Mouse (Mus musculus) liver, adult 2 months (tissue): ENCODE data around the gene Ppm1k. TPM values are rescaled to one million over a fixed set of nuclear protein-coding genes. Genes with fewer than 3 reads are reported as not detected.

Source experiments
- DNase-seq: peaks from one replicate; pipeline ENCODE4 v3.0.0-alpha.2; 2011; ENCODE audit warnings: low read depth, low spot score; ENCODE audit errors: extremely low read depth
- H3K27ac ChIP-seq: fragments of 200-500 bp; replicated peaks from 2 replicates; pipeline ENCODE4 v1.5.1; 2012; ENCODE audit warnings: low read depth, mild to moderate bottlenecking, control low read depth, inconsistent platforms, low read length; ENCODE audit not compliant: insufficient read depth
- H3K27me3 ChIP-seq: fragments of 200-500 bp; 2 replicates; pipeline ENCODE4 v1.6.1; 2012; ENCODE audit warnings: mild to moderate bottlenecking, moderate library complexity, low read length, inconsistent platforms; ENCODE audit not compliant: control insufficient read depth, insufficient read depth
- H3K36me3 ChIP-seq: fragments of 200-500 bp; 2 replicates; pipeline ENCODE4 v1.6.1; 2012; ENCODE audit warnings: low read length, inconsistent platforms; ENCODE audit not compliant: control insufficient read depth, insufficient read depth
- H3K4me1 ChIP-seq: fragments of 200-500 bp; 2 replicates; pipeline ENCODE4 v1.6.1; 2011; ENCODE audit warnings: low read length; ENCODE audit not compliant: control insufficient read depth, insufficient read depth
- H3K4me3 ChIP-seq: fragments of 200-500 bp; 2 replicates; pipeline ENCODE4 v1.5.1; 2011; ENCODE audit warnings: low read depth, mild to moderate bottlenecking, control low read depth, low read length, moderate library complexity; ENCODE audit not compliant: insufficient read depth
- H3K79me2 ChIP-seq: fragments of 200-500 bp; 2 replicates; pipeline ENCODE4 v1.6.1; 2012; ENCODE audit warnings: inconsistent platforms, mild to moderate bottlenecking, low read length, moderate library complexity; ENCODE audit not compliant: control insufficient read depth, insufficient read depth
- H3K9ac ChIP-seq: fragments of 200-500 bp; 2 replicates; pipeline ENCODE4 v1.6.1; 2012; ENCODE audit warnings: low read depth, mild to moderate bottlenecking, control low read depth, inconsistent platforms, low read length
- CTCF ChIP-seq: fragments of 200-500 bp; IDR thresholded peaks from 2 replicates; pipeline ENCODE4 v1.5.1; 2011; ENCODE audit warnings: low read depth, low read length, control low read depth
- POLR2A ChIP-seq: fragments of 200-500 bp; IDR thresholded peaks from 2 replicates; pipeline ENCODE4 v1.6.1; 2011; ENCODE audit warnings: low read length, control low read depth; ENCODE audit not compliant: insufficient read depth; ENCODE audit errors: extremely low read depth
- WGBS: fragments of 180-500 bp; shearing (Covaris S2); methylation state at CpG from one replicate; pipeline ENCODE4 v1.1.7; 2018; 5-methylcytosine and 5-hydroxymethylcytosine counted together
- polyA plus RNA-seq: library from polyadenylated mRNA; depleted of rRNA; stranded (reverse); fragments of >200 nt; gene quantifications from 2 replicates; pipeline ENCODE4 v1.2.3, GENCODE M21; 2012
- total RNA-seq: library from RNA; depleted of rRNA; stranded (reverse); fragments of >200 nt; gene quantifications from 2 replicates; pipeline ENCODE4 v1.2.3, GENCODE M21; 2014

The Ppm1k gene
- total and polyA plus RNA-seq, 2 experiments: 10.4 to 148 TPM

DNA sequence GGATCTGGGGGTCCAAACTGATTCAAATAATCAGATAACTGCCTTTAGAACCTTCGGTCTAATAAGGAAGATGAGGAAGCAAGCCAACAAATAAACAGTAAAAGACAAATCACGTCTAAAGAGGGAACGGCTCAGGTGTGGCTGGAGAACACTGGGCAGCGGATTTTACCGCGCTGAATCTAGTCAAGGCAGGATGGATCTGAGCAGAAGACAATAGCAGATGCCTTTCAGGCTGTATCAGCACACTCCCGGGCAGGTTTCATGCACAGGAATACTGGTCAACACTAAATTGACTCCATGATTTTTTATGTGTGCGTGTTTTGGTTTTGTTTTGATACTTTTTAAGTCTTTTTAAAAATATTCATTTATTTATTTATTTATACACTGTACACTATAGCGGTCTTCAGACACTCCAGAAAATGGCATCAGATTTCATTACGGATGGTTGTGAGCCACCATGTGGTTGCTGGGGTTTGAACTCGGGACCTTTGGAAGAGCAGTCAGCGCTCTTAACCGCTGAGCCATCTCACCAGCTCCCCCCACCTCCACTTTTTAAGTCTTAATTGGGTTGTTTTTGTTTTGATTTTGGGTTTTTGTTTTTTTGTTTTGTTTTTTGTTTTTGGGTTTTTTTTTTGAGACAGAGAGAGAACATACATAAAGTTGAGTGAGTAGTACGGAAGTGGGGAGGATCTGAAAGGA is 852 bp upstream of the Ppm1k start:
- Histone ChIP-seq H3K79me2 (peaks cover 6% of the 10 kb centered on the region; the same call in 1 of the 2 replicates), H3K9ac (peak overlapping the region; percentile 56), H3K4me1 (peaks cover 18% of the 10 kb centered on the region), H3K4me3 (peak overlapping the region; percentile 54), H3K27me3 (no peaks in the 10 kb centered on the region), H3K27ac (peak overlapping the region; percentile 75), H3K36me3 (no peaks in the 10 kb centered on the region)
- TF ChIP-seq POLR2A: no peak
- TF ChIP-seq CTCF: no peak
- WGBS: 20% methylated on average over 14 of the region's 14 CpGs
- no peak for DNase-seq

DNA sequence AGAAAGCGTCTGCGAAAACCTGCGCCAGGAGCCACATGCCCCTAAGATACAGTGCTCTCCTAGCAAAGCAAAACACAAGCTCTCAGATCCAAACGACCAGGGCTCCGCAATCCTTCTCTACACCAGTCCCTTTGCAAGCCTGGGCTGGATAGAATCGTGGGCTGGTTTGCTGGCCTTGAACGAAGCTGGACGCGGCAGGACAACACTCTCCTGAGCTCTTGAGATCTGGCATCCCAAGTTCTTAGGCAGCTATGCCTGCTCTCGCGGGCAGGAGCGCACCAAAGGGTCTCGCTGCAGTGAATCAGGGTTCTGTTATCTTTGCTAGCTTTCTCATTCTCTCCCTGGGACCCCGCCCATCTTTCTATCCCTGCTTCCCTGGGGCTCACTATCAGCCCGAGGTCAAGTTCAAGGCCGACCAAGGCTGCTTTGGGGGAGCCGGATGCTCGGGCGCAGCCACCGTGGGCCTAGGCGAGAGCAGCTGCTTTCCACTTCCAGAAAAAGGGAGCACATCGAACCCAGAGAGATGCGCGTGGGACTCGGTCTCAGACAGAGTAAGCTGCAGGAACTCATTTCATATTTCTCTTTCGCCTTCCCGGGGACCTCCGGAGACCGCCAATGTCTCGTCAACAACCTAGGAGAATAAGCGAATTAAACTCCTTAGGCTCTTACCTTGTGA is 519 bp downstream of the Ppm1k start:
- 0% methylated on average over 31 of the region's 31 CpGs for WGBS
- no peaks in the 10 kb centered on the region for H3K27me3 ChIP-seq
- H3K36me3 ChIP-seq: no peaks in the 10 kb centered on the region
- DNase-seq: no peak
- peak overlapping the region; percentile 87 for H3K27ac ChIP-seq
- peaks cover 12% of the 10 kb centered on the region for H3K4me1 ChIP-seq
- peak overlapping the region; percentile 80 for H3K4me3 ChIP-seq
- TF ChIP-seq CTCF (no peak), POLR2A (no peak)
- H3K79me2 ChIP-seq: peaks cover 9% of the 10 kb centered on the region; the same call in 1 of the 2 replicates
- peak overlapping the region; percentile 85 for H3K9ac ChIP-seq

DNA sequence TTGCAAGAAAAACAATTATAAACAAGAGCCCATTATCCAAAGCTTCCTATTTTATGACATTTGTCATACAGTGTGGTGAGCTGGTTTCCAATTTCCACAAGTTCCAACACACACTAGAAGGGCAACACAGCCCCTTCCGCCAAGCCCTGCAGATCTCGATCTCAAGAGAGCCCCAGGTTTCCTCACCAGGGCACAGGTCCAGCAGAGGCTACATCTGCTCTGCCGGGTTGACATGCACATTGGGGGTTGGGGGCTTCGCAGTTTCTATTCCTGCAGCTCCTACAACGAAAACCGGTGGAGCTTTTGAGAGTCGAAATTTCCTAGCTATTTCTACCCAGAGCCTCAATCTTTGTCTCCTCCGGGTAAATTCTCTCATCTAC is 1.0 kb downstream of the Ppm1k start:
- DNase-seq: peak; percentile 65
- no peak for TF ChIP-seq CTCF
- no peak for TF ChIP-seq POLR2A
- peaks cover 11% of the 10 kb centered on the region for H3K79me2 ChIP-seq
- H3K27me3 ChIP-seq: no peaks in the 10 kb centered on the region
- under 1% methylated on average over 8 of the region's 8 CpGs for WGBS
- H3K9ac ChIP-seq: peak overlapping the region; percentile 85
- peak overlapping the region; percentile 80 for H3K4me3 ChIP-seq
- peak overlapping the region; percentile 87 for H3K27ac ChIP-seq
- H3K36me3 ChIP-seq: 0 out of 2 replicates have a peak, but pooled peaks cover 2% of the 10 kb centered on the region
- H3K4me1 ChIP-seq: peaks cover 14% of the 10 kb centered on the region

DNA sequence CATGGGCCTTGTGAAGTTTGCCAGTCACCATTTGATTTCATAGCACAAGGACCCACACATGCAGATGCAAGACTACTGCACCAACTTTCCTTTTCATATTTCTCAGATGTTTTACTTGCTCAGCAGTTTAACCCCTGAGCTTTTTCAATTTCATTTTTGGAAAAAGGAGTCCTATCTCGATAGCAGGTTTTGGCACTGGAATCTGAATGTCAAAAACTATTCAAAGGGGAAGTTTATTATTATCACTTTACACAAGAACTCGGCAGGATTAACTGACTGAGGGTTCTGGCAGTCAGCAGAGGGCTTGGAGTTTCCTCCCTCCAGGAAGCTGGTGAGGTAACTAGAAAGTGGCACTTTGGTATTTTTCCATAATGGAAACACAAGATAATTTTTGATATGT is 1.9 kb downstream of the Ppm1k start:
- Histone ChIP-seq H3K36me3 (0 out of 2 replicates have a peak, but pooled peaks cover 2% of the 10 kb centered on the region), H3K79me2 (peaks cover 18% of the 10 kb centered on the region), H3K4me3 (peak overlapping the region; percentile 80), H3K27me3 (no peaks in the 10 kb centered on the region), H3K9ac (peak overlapping the region; percentile 57), H3K4me1 (peaks cover 10% of the 10 kb centered on the region), H3K27ac (peak overlapping the region; percentile 60)
- no peak for DNase-seq
- TF ChIP-seq CTCF (no peak), POLR2A (no peak)
- WGBS: 2% methylated on average over 2 of the region's 2 CpGs

DNA sequence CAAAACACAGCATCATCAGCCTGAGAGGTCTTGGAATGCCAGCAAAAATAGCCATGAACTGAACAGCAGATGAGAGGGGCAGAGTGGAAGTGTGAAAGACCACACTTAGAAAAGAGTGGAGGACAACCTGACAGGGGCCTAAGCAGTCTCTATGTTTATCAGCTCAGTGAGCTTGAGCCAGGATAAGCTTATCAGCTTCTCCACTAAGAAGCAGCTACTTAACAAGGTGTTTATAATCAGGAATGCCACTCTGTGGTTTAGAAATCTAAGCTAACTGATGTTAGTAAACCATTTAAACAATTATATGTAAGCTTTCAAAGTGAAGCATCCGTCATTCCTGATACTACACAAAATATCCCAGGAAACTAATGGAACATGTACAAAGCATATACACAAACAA is 3.2 kb downstream of the Ppm1k start:
- H3K4me1 ChIP-seq: peaks cover 9% of the 10 kb centered on the region; the same call in 1 of the 2 replicates
- no peaks in the 10 kb centered on the region for H3K27me3 ChIP-seq
- DNase-seq: no peak
- H3K4me3 ChIP-seq: no peak overlapping the region
- H3K79me2 ChIP-seq: peaks cover 22% of the 10 kb centered on the region
- peaks cover 6% of the 10 kb centered on the region; the same call in 1 of the 2 replicates for H3K36me3 ChIP-seq
- peak overlapping the region; percentile 25; the same call in 1 of the 2 replicates for H3K9ac ChIP-seq
- no peak overlapping the region for H3K27ac ChIP-seq
- WGBS: 41% methylated on average over 1 of the region's 1 CpGs
- TF ChIP-seq CTCF: no peak
- no peak for TF ChIP-seq POLR2A

DNA sequence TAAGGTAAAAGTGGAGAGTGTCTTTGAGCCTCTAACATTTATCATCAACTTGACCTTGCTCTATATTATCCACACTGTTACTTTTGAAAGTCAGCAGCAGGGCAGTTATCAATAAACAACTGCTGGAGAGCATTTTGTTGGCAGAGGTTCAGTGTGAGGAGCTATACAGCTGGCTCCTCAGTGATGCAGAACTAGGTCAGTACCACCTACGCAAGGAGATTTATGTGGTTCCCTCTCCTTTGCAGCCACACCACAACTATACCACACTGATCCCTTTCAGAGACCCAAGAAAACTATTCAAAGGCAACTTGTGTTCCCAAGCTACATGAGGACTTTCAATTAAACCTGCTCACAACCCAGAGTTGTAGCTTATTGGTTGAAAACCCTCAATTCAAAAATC is 3.8 kb downstream of the Ppm1k start:
- DNase-seq: no peak
- H3K27me3 ChIP-seq: no peaks in the 10 kb centered on the region

More for the DNA sequence above, 3.8 kb downstream of the Ppm1k start:
- Histone ChIP-seq H3K4me3 (no peak overlapping the region), H3K27ac (no peak overlapping the region), H3K4me1 (peaks cover 11% of the 10 kb centered on the region; the same call in 1 of the 2 replicates), H3K79me2 (peaks cover 24% of the 10 kb centered on the region), H3K36me3 (peaks cover 6% of the 10 kb centered on the region; the same call in 1 of the 2 replicates), H3K9ac (no peak overlapping the region)
- TF ChIP-seq CTCF: no peak
- TF ChIP-seq POLR2A: no peak
- 36% methylated on average over 1 of the region's 1 CpGs for WGBS
